Mouse (Mus musculus) cortical plate, adult 2 months (tissue): ENCODE data around the gene Ccdc171. TPM values are rescaled to one million over a fixed set of nuclear protein-coding genes. Genes with fewer than 3 reads are reported as not detected.

Experiments used
- H3K27ac ChIP-seq: fragments of 200-500 bp; 2 replicates; pipeline ENCODE4 v1.5.1; 2012; ENCODE audit warnings: low read length, control low read depth, inconsistent platforms; ENCODE audit not compliant: insufficient read depth
- H3K4me1 ChIP-seq: fragments of 200-500 bp; 2 replicates; pipeline ENCODE4 v1.6.1; 2011; ENCODE audit warnings: low read length; ENCODE audit not compliant: control insufficient read depth, insufficient read depth
- H3K4me3 ChIP-seq: fragments of 200-500 bp; 2 replicates; pipeline ENCODE4 v1.5.1; 2011; ENCODE audit warnings: mild to moderate bottlenecking, low read length, control low read depth; ENCODE audit not compliant: insufficient read depth
- CTCF ChIP-seq: fragments of 200-500 bp; IDR thresholded peaks from 2 replicates; pipeline ENCODE4 v1.5.1; 2011; ENCODE audit warnings: mild to moderate bottlenecking, control low read depth, low read length; ENCODE audit not compliant: insufficient read depth; ENCODE audit errors: extremely low read depth
- POLR2A ChIP-seq: fragments of 200-500 bp; IDR thresholded peaks from 2 replicates; pipeline ENCODE4 v1.6.1; 2011; ENCODE audit warnings: mild to moderate bottlenecking, low read length, control low read depth; ENCODE audit not compliant: insufficient read depth; ENCODE audit errors: extremely low read depth
- polyA plus RNA-seq: library from polyadenylated mRNA; depleted of rRNA; stranded (reverse); fragments of >200 nt; gene quantifications from 2 replicates; pipeline ENCODE4 v1.2.3, GENCODE M21; 2012

Gene Ccdc171
- polyA plus RNA-seq, 1 experiment: 4.1 TPM

DNA sequence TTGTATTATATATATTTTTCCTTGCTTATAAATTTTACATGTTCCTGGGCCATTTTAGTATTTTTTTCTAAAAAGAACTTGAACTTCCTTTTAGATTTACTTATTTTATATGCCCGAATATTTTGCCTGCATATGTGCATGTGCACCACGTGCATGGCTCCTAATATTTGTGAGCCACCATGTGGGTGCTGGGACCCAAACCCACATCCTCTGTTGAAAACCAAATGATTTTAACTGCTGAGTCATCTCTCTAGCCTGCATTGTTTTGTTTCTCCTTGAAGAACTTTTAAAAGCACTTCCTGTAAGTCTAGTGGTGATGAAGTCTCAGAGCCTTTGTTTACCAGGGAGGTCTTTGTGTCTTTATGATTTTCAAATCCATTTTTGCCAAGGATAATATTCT lies 259.8 kb downstream of the Ccdc171 start:
- no peaks in the 10 kb centered on the region for H3K4me1 ChIP-seq
- no peak overlapping the region for H3K27ac ChIP-seq
- no peak overlapping the region for H3K4me3 ChIP-seq
- TF ChIP-seq POLR2A: no peak
- TF ChIP-seq CTCF: no peak

DNA sequence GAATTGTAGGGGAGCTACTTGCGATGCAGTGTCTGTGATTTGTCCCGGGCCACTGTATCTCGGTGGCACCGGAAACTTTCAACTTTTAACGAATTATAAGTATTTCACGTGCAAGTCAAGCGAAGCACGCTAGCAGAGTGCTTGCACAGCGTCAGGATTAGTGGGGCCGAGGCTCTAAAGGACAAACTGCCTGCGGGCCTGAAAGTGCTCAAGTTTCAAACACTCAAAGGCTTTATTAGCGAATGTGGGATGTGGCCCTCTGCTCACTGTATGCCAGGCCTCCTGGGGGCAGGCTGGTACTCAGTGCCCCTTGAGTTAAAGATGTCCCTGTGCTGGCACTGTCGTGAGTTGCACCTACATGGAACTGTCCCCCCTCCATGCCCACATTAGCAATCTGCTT lies 266.5 kb downstream of the Ccdc171 start:
- no peak for TF ChIP-seq POLR2A
- no peak for TF ChIP-seq CTCF
- Histone ChIP-seq H3K4me3 (no peak overlapping the region), H3K27ac (no peak overlapping the region), H3K4me1 (no peaks in the 10 kb centered on the region)

DNA sequence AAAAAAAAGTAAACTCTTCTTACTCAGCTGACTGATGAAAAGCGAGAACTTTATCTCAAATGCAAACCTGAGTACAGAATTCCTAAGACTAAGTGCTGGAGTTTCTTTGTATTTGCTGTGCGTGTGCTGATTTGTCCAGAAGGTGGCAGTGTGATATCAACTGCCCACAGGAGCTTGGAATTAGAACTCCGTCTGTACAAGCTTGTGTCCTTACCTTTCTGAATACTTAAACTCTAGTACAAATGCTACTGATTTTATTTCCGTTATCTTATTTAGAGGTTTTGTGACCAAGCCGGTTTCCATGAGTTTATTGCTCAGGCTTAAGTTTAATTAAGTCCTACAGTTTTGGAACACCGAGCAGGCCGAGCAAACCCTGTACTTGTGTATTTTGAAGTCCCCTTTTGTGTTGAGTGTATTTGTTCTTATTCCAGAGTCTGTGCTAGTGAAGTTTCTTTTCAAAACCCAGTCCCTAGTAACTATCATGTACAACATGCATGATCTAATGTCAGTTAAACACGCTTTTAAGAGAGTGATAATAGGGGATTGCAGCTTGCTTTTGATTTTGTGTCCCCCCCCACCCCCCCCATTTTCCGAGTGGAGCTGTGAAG lies 269.1 kb downstream of the Ccdc171 start:
- no peaks in the 10 kb centered on the region for H3K4me1 ChIP-seq
- H3K4me3 ChIP-seq: no peak overlapping the region
- no peak for TF ChIP-seq POLR2A
- peak; percentile 81 for TF ChIP-seq CTCF
- H3K27ac ChIP-seq: no peak overlapping the region

DNA sequence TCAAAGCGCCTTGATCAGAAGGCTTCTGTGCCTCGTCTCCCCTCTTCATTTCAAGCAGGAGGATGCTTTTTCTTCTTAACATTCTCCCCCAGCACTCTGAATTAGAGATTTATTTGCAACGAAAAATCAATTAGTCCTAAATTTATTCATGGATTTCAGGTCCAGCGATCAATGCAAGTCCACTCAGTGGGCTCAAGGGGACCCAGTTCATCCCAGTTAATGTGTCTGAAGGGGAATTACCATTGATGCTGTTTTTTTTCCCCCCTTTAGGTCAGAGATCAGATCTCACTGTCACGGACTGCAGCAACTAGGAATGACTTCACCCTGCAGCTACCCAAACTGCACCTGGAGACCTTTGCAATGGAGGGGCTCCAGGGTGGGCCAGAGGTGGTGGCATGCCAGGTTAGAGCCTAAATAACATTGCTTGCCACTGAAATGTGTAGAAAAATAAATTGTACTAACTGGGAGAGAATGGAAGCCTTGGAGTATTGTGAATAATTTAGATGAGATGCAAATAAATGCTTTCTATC lies 269.6 kb downstream of the Ccdc171 start:
- TF ChIP-seq POLR2A (no peak), CTCF (no peak)
- no peak overlapping the region for H3K27ac ChIP-seq
- no peak overlapping the region for H3K4me3 ChIP-seq

DNA sequence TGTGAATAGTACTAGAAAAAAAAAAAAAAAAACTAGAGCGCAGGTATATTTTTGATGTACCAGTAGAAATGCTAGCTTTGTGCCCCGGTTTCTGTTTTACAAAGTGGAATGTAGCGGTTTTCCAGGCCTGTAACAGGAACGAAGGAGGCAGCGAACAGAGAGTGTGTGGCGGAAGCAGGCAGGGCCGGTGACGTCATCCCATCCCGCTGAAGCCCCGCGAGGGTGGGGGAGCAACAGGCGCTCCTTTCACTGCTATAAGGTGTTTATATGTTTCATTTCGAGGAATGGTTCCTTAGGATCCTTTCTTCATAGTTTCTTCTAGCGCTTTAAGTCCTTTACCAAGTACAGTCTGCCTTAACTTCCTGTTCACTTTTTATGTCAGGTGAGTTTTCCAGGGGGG lies 272.6 kb downstream of the Ccdc171 start:
- TF ChIP-seq CTCF (no peak), POLR2A (no peak)
- Histone ChIP-seq H3K4me3 (no peak overlapping the region), H3K4me1 (no peaks in the 10 kb centered on the region), H3K27ac (no peak overlapping the region)

More for the DNA sequence above, 269.6 kb downstream of the Ccdc171 start:
- H3K4me1 ChIP-seq: no peaks in the 10 kb centered on the region

DNA sequence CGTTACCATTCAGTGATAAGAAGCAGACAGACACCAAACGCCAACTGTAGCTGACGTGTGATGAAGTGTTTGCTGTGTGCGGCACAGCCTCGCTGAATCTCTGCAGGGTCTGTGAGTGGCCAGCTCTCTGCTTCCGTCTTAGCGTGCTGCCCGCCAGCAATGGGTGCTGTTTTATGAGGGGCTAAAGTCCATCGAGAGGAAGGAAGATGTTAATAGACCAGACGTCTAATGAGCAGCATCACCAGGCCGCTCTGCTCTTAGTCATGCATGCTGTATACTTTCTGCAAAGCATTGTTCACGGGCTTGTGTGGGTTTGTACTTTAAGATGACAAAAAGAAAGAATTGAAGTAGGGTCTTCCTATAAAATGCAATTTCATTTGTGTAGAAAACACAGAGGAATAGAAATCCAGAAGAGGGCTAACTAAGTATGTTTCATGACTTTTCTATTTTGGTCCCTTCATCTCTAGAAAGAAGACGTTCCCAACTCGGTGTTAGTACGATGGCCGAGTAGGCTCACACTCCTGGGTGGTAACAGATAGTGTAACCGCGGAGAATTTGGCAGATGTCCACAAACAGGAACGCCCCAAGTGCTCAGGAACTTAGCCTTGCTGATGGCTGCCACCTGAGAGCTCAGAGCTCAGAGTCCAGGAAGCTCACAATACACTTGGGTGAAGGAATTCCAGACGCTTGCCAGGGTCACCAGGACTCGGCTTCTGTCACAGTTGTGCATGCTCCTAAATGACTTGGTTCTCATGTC lies 273.5 kb downstream of the Ccdc171 start:
- Histone ChIP-seq H3K27ac (no peak overlapping the region), H3K4me1 (no peaks in the 10 kb centered on the region), H3K4me3 (no peak overlapping the region)
- TF ChIP-seq POLR2A (no peak), CTCF (no peak)

DNA sequence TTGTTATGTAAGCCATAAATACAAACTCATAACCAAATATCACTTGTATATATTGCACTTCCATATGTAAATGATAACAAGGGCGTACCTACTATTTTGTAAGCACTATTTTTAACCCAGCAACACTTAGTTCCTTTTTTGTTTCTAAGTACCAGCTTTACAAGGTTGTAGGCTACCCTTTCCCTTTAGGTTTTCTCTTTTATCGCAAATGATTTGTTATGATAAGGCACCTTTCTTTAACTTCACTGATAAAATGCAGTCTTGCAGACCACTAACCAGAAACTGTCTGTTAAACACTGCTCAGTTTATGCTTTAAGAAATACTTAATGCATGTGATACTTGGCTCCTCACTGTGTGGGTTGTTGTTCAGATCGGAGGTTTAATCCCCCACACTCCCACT lies 275.1 kb downstream of the Ccdc171 start:
- Histone ChIP-seq H3K4me1 (no peaks in the 10 kb centered on the region), H3K4me3 (no peak overlapping the region), H3K27ac (no peak overlapping the region)
- TF ChIP-seq POLR2A (no peak), CTCF (no peak)

DNA sequence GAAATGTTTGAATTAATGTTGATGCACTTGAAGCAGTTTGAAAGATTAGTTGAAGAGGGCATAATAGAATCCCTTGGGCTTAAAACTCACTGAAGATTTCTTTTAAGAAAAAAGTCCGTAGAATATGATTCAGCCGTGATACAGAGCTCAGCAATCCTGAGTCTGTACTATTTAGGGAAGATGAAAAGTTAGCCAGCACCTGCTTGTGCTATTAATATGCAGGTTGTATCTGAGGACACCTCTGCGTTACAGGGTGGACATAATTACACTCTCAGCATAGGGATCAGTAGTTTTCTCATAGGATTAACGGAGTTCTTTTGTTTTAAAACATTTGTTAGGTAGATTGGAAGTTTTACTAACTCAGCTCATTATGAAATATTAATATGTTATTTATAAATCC lies 291.6 kb downstream of the Ccdc171 start:
- no peak overlapping the region for H3K27ac ChIP-seq
- H3K4me3 ChIP-seq: no peak overlapping the region
- TF ChIP-seq CTCF (no peak), POLR2A (no peak)
- H3K4me1 ChIP-seq: no peaks in the 10 kb centered on the region

DNA sequence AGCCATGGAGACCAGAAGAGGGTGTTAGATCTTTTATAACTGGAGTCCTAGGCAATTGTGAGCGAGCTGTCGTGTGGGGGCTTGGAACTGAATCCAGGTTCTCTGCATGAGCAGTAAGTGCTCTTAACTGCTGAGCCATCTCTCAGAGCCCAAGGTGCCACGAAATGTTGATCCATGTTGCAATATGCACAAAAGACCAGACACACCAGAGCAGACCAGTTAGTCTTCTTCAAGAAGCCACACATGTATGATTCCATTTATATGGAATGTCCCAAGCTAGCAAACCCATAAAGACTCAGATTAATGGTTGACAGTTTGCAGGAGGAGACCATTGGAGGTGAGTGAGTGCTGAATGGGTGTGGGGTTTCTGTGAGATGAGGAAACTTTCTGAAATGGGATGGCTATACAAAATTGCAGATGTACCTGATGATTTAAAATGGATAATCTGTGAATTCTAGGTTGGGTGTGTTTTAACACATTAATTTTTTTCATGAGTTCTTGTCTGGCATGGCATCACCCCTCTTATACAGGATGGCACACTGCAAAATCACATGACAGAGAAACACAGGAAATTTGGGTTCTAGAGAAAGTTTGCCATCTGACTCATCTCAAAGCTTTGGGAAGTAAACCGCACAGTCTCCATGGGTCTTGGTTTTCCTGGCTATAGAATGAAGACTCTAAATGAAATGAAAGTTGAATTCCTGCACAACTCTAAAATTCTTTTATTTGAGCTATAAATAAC lies 304.5 kb downstream of the Ccdc171 start:
- Histone ChIP-seq H3K4me1 (no peaks in the 10 kb centered on the region), H3K4me3 (no peak overlapping the region), H3K27ac (no peak overlapping the region)
- TF ChIP-seq POLR2A (no peak), CTCF (no peak)
